Mouse (Mus musculus): ENCODE measurements around the gene Tgtp2. TPM values are rescaled to one million over a fixed set of nuclear protein-coding genes. Genes with fewer than 3 reads are reported as not detected.

The Tgtp2 gene
- polyA plus RNA-seq, 1 experiment from 2014 or later, result 7.1 TPM

- peak; percentile 86 for ATAC-seq
- Histone ChIP-seq H3K4me3 (ENCODE audit: low read depth, low read length) (peak overlapping the region; percentile 44), H3K36me3 (replicated peaks; ENCODE audit: insufficient read depth, low read length) (no peaks in the 10 kb centered on the region), H3K9ac (replicated peaks) (peak overlapping the region; percentile 59), H3K27me3 (ENCODE audit: insufficient read depth, low read length) (no peaks in the 10 kb centered on the region), H3K9me3 (ENCODE audit: low read length) (no peaks in the 10 kb centered on the region), H3K27ac (ENCODE audit: low read depth) (peak overlapping the region; percentile 98), H3K4me2 (ENCODE audit: low read depth, low read length) (peak overlapping the region; percentile 76), H3K4me1 (ENCODE audit: insufficient read depth) (peaks cover 65% of the 10 kb centered on the region)
- WGBS (ENCODE audit: insufficient replicate concordance), result 31% methylated on average over 22 of the region's 22 CpGs
- DNase-seq, result peak; percentile 89
- TF ChIP-seq CTCF (IDR thresholded peaks at IDR 0.05; ENCODE audit: low read depth), result no peak
- TF ChIP-seq EP300 (IDR thresholded peaks at IDR 0.05; ENCODE audit: low read depth), result peak; percentile 88
Measured at GRCm38 (mm10) chr11:49087830-49088616, 24.0 kb upstream of the Tgtp2 start.

- DNase-seq (no peak), ATAC-seq (no peak)
- Histone ChIP-seq H3K36me3 (replicated peaks; ENCODE audit: insufficient read depth, low read length) (no peaks in the 10 kb centered on the region), H3K27ac (ENCODE audit: low read depth) (peak overlapping the region; percentile 98), H3K9me3 (ENCODE audit: low read length) (no peaks in the 10 kb centered on the region), H3K4me3 (ENCODE audit: low read depth, low read length) (peak overlapping the region; percentile 46), H3K27me3 (ENCODE audit: insufficient read depth, low read length) (no peaks in the 10 kb centered on the region), H3K4me1 (ENCODE audit: insufficient read depth) (peaks cover 65% of the 10 kb centered on the region), H3K4me2 (ENCODE audit: low read depth, low read length) (peak overlapping the region; percentile 76), H3K9ac (replicated peaks) (peak overlapping the region; percentile 72)
- TF ChIP-seq EP300 (IDR thresholded peaks at IDR 0.05; ENCODE audit: low read depth) (no peak), CTCF (IDR thresholded peaks at IDR 0.05; ENCODE audit: low read depth) (no peak)
- 36% methylated on average over 6 of the region's 6 CpGs for whole genome bisulfite sequencing (ENCODE audit: insufficient replicate concordance)
Measured at GRCm38 (mm10) chr11:49086858-49087361, 22.9 kb upstream of the Tgtp2 start.

DNA sequence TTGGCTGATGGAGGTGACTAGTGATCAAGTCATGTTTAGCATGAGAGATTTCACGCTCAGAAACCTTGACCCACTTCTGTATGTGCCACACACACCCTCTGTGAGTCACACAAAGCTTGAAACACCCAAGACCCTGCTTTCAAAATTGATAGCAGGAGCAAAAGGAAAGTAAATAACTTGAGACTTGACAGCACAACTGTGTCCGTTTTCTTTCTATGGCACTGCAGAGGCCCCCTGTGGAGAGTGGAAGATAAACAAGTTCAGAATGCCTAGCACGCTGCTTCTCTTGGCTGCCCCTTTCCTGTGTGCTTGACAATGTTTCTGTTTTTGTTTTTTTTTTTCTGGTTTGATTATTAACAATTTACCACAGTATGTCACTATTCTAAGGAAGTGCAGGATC, 20.9 kb upstream of the Tgtp2 start:
- WGBS (ENCODE audit: insufficient replicate concordance), result 17% methylated on average over 3 of the region's 3 CpGs
- no peaks in the 10 kb centered on the region for H3K9me3 ChIP-seq (ENCODE audit: low read length)
- peak; percentile 53 for TF ChIP-seq EP300 (IDR thresholded peaks at IDR 0.05; ENCODE audit: low read depth)
- peak; percentile 71 for TF ChIP-seq CTCF (IDR thresholded peaks at IDR 0.05; ENCODE audit: low read depth)
- no peak overlapping the region for H3K4me3 ChIP-seq (ENCODE audit: low read depth, low read length)
- H3K36me3 ChIP-seq (replicated peaks; ENCODE audit: insufficient read depth, low read length), result no peaks in the 10 kb centered on the region
- peak overlapping the region; percentile 98 for H3K27ac ChIP-seq (ENCODE audit: low read depth)
- H3K4me2 ChIP-seq (ENCODE audit: low read depth, low read length), result peak overlapping the region; percentile 11; the same call in 1 of the 2 replicates
- H3K9ac ChIP-seq (replicated peaks), result no peak overlapping the region
- DNase-seq, result no peak
- H3K27me3 ChIP-seq (ENCODE audit: insufficient read depth, low read length), result no peaks in the 10 kb centered on the region
- peaks cover 68% of the 10 kb centered on the region for H3K4me1 ChIP-seq (ENCODE audit: insufficient read depth)
- ATAC-seq, result no peak

- Histone ChIP-seq H3K9ac (replicated peaks) (0 out of 2 replicates have a peak overlapping the region, but pooled peaks have one; percentile 32), H3K4me1 (ENCODE audit: insufficient read depth) (peaks cover 67% of the 10 kb centered on the region), H3K9me3 (ENCODE audit: low read length) (no peaks in the 10 kb centered on the region), H3K4me3 (ENCODE audit: low read depth, low read length) (no peak overlapping the region), H3K27me3 (ENCODE audit: insufficient read depth, low read length) (no peaks in the 10 kb centered on the region), H3K4me2 (ENCODE audit: low read depth, low read length) (peak overlapping the region; percentile 11; the same call in 1 of the 2 replicates), H3K27ac (ENCODE audit: low read depth) (peak overlapping the region; percentile 98), H3K36me3 (replicated peaks; ENCODE audit: insufficient read depth, low read length) (no peaks in the 10 kb centered on the region)
- no peak for TF ChIP-seq CTCF (IDR thresholded peaks at IDR 0.05; ENCODE audit: low read depth)
- TF ChIP-seq EP300 (IDR thresholded peaks at IDR 0.05; ENCODE audit: low read depth), result no peak
- ATAC-seq (no peak), DNase-seq (no peak)
- WGBS (ENCODE audit: insufficient replicate concordance), result 69% methylated on average over 1 of the region's 1 CpGs
Measured at GRCm38 (mm10) chr11:49084385-49084784, 20.4 kb upstream of the Tgtp2 start.

DNA sequence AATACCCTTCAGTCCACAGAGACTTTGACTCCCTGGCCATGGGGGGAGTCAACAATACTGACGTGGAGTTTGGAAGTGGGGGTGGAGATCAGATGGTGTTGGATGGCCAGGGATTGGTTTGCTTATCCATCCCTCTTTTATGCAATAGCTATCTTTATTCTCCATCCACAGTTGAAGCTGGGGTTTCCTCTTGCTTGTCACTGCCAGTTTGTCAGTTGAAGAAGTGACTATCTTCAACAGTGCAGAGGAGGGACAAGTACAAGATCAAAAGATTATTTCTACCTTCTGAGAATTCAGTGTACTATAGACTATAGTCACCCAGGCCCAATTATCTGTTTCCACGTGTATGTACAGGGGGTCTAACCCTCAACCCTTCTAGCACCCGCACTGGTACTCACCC, 19.8 kb upstream of the Tgtp2 start:
- DNase-seq (peak; percentile 67), ATAC-seq (peak; percentile 62)
- Histone ChIP-seq H3K4me2 (ENCODE audit: low read depth, low read length) (peak overlapping the region; percentile 7; the same call in 1 of the 2 replicates), H3K36me3 (replicated peaks; ENCODE audit: insufficient read depth, low read length) (no peaks in the 10 kb centered on the region), H3K4me1 (ENCODE audit: insufficient read depth) (peaks cover 65% of the 10 kb centered on the region), H3K4me3 (ENCODE audit: low read depth, low read length) (no peak overlapping the region), H3K27me3 (ENCODE audit: insufficient read depth, low read length) (no peaks in the 10 kb centered on the region), H3K9ac (replicated peaks) (peak overlapping the region; percentile 32; the same call in 1 of the 2 replicates), H3K27ac (ENCODE audit: low read depth) (peak overlapping the region; percentile 98), H3K9me3 (ENCODE audit: low read length) (no peaks in the 10 kb centered on the region)
- 41% methylated on average over 3 of the region's 3 CpGs for WGBS (ENCODE audit: insufficient replicate concordance)
- peak; percentile 93 for TF ChIP-seq EP300 (IDR thresholded peaks at IDR 0.05; ENCODE audit: low read depth)
- TF ChIP-seq CTCF (IDR thresholded peaks at IDR 0.05; ENCODE audit: low read depth), result no peak

- H3K4me3 ChIP-seq (ENCODE audit: low read depth, low read length), result no peak overlapping the region
- no peak overlapping the region for H3K9ac ChIP-seq (replicated peaks)
- ATAC-seq (no peak), DNase-seq (no peak)
- no peaks in the 10 kb centered on the region for H3K36me3 ChIP-seq (replicated peaks; ENCODE audit: insufficient read depth, low read length)
- WGBS (ENCODE audit: insufficient replicate concordance), result 62% methylated on average over 1 of the region's 1 CpGs
- no peaks in the 10 kb centered on the region for H3K9me3 ChIP-seq (ENCODE audit: low read length)
- no peaks in the 10 kb centered on the region for H3K27me3 ChIP-seq (ENCODE audit: insufficient read depth, low read length)
- no peak overlapping the region for H3K4me2 ChIP-seq (ENCODE audit: low read depth, low read length)
- TF ChIP-seq EP300 (IDR thresholded peaks at IDR 0.05; ENCODE audit: low read depth) (no peak), CTCF (IDR thresholded peaks at IDR 0.05; ENCODE audit: low read depth) (no peak)
- H3K27ac ChIP-seq (ENCODE audit: low read depth), result peak overlapping the region; percentile 98
- H3K4me1 ChIP-seq (ENCODE audit: insufficient read depth), result peaks cover 64% of the 10 kb centered on the region
Measured at GRCm38 (mm10) chr11:49083146-49083545, 19.1 kb upstream of the Tgtp2 start.

All from liver, postnatal 0 days (tissue).